Mouse (Mus musculus) retina, postnatal 7 days (tissue): Measurements from ENCODE around the gene Rabif.
"Not testable (repeated sequence)": the region's sequence is repeated elsewhere in the genome, so short reads cannot be mapped to it uniquely, and the experiment has no call there.

Experiments used
- DNase-seq: peaks from one replicate; pipeline ENCODE4 v3.0.0-alpha.2; 2012; ENCODE audit warnings: low read depth, low spot score

Gene Rabif

GRCm38 (mm10) chr1:134512584-134512983, 18.1 kb downstream of the Rabif start:
- no peak for DNase-seq

- DNase-seq = no peak
Observed at GRCm38 (mm10) chr1:134513312-134513860, 18.9 kb downstream of the Rabif start.

GRCm38 (mm10) chr1:134513876-134514590, 19.6 kb downstream of the Rabif start:
- no peak for DNase-seq

GRCm38 (mm10) chr1:134515891-134516290, 21.4 kb downstream of the Rabif start:
- no peak for DNase-seq

- DNase-seq = no peak
Observed at GRCm38 (mm10) chr1:134516491-134517198, 22.2 kb downstream of the Rabif start.

- not testable (repeated sequence) for DNase-seq
Observed at GRCm38 (mm10) chr1:134517841-134518240, 23.4 kb downstream of the Rabif start.

GRCm38 (mm10) chr1:134518677-134519076, 24.2 kb downstream of the Rabif start:
- peak; percentile 70 for DNase-seq

- DNase-seq = not testable (repeated sequence)
Observed at GRCm38 (mm10) chr1:134519201-134519600, 24.8 kb downstream of the Rabif start.

- DNase-seq = no peak
Observed at GRCm38 (mm10) chr1:134520001-134520721, 25.7 kb downstream of the Rabif start.

- no peak for DNase-seq
Observed at GRCm38 (mm10) chr1:134521163-134521562, 26.7 kb downstream of the Rabif start.

GRCm38 (mm10) chr1:134522325-134522724, 27.9 kb downstream of the Rabif start:
- DNase-seq = no peak

- DNase-seq = no peak
Observed at GRCm38 (mm10) chr1:134524424-134524823, 30.0 kb downstream of the Rabif start.

GRCm38 (mm10) chr1:134525015-134525414, 30.6 kb downstream of the Rabif start:
- DNase-seq = no peak

GRCm38 (mm10) chr1:134526752-134527151, 32.3 kb downstream of the Rabif start:
- no peak for DNase-seq

- no peak for DNase-seq
Observed at GRCm38 (mm10) chr1:134530618-134531017, 36.2 kb downstream of the Rabif start.

GRCm38 (mm10) chr1:134533710-134534109, 39.3 kb downstream of the Rabif start:
- DNase-seq = not testable (repeated sequence)

GRCm38 (mm10) chr1:134535054-134535453, 40.6 kb downstream of the Rabif start:
- DNase-seq = no peak

GRCm38 (mm10) chr1:134535513-134535912, 41.1 kb downstream of the Rabif start:
- DNase-seq = no peak

- no peak for DNase-seq
Observed at GRCm38 (mm10) chr1:134540610-134541009, 46.2 kb downstream of the Rabif start.

GRCm38 (mm10) chr1:134548231-134548630, 53.8 kb downstream of the Rabif start:
- DNase-seq = no peak

- no peak for DNase-seq
Observed at GRCm38 (mm10) chr1:134549632-134550132, 55.2 kb downstream of the Rabif start, which contains the start of gene Mgat4e. TSS of gene Mgat4e (minus strand) at chr1:134549682.

- DNase-seq = no peak
Observed at GRCm38 (mm10) chr1:134551869-134552268, 57.4 kb downstream of the Rabif start.
